Mouse (Mus musculus): ENCODE measurements around the gene Sprr3.
"Not testable (repeated sequence)": the region's sequence is repeated elsewhere in the genome, so short reads cannot be mapped to it uniquely, and the experiment has no call there.

GRCm38 (mm10) chr3:92481249-92481648 is 22.7 kb upstream of the Sprr3 start:
- TF ChIP-seq CTCF (IDR thresholded peaks at IDR 0.05; ENCODE audit: borderline replicate concordance, insufficient read depth, low read length); POLR2A (IDR thresholded peaks at IDR 0.05; ENCODE audit: low read depth, low read length): not testable (repeated sequence)

Data from embryonic fibroblast, embryonic 13.5 days (primary cell).